Mouse (Mus musculus) E14TG2a.4 (cell line): ENCODE measurements around the gene Selplg.

ENCODE experiments used
- CTCF ChIP-seq: conservative IDR thresholded peaks from 2 replicates; pipeline ENCODE4 v1.5.1; 2014; ENCODE audit warnings: low read length
- POU5F1 ChIP-seq: IDR thresholded peaks from 2 replicates; pipeline ENCODE4 v1.6.1; 2014; ENCODE audit warnings: low read length, borderline replicate concordance

DNA sequence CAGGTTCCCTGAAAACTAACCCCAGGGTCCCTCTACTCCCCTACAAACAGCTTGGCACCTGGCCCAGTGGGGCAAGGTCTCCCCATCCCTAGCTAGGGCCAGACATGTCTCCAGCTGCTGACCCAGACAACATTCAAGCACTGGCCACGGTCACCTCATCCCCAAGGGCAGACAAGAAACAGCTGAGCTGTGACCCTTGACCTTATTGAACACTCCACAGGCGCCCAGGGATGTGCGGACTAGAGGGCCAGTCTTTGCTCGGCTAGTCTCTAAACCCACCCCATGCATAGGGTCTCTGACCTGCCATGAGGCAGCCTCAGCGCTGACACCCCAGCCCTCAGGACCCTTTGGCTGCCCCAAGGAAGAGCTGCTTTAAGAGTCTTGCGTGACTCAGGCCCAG is 43.8 kb downstream of the Selplg start:
- TF ChIP-seq CTCF = no peak
- TF ChIP-seq POU5F1 = no peak
